Mouse (Mus musculus): Measurements from ENCODE around the gene 4930507D05Rik. TPM values are rescaled to one million over a fixed set of nuclear protein-coding genes. Genes with fewer than 3 reads are reported as not detected.
"Not testable (repeated sequence)": the region's sequence is repeated elsewhere in the genome, so short reads cannot be mapped to it uniquely, and the experiment has no call there.

4930507D05Rik gene
- polyA plus RNA-seq, 2 experiments, result 0.33 to 0.39 TPM

GRCm38 (mm10) chr10:62450280-62450640 lies 971 bp downstream of the 4930507D05Rik start:
- DNase-seq (ENCODE audit: low spot score) (no peak), ATAC-seq (ENCODE audit: low FRiP score, low read depth) (no peak)
- peaks cover 29% of the 10 kb centered on the region for H3K36me3 ChIP-seq (ENCODE audit: control insufficient read depth, insufficient read depth, low read length)
- H3K9me3 ChIP-seq (ENCODE audit: control insufficient read depth, low read length), result no peaks in the 10 kb centered on the region
- H3K9ac ChIP-seq (ENCODE audit: low read depth, low read length, severe bottlenecking), result peak overlapping the region; percentile 96
- peak overlapping the region; percentile 99 for H3K4me3 ChIP-seq (replicated peaks; ENCODE audit: low read length)
- no peaks in the 10 kb centered on the region for H3K27me3 ChIP-seq (ENCODE audit: control insufficient read depth, insufficient read depth, low read length)
- no peak for TF ChIP-seq POLR2A (IDR thresholded peaks at IDR 0.05; ENCODE audit: borderline replicate concordance, extremely low read depth, insufficient read depth, insufficient read length)
- peak overlapping the region; percentile 71 for H3K27ac ChIP-seq (replicated peaks; ENCODE audit: low read depth, low read length)
- peaks cover 9% of the 10 kb centered on the region for H3K4me1 ChIP-seq (ENCODE audit: control insufficient read depth, insufficient read depth, low read length)
- H3K4me2 ChIP-seq (replicated peaks; ENCODE audit: low read depth, low read length, severe bottlenecking), result peak overlapping the region; percentile 73
- 45% methylated on average over 18 of the region's 18 CpGs for WGBS

GRCm38 (mm10) chr10:62452001-62452400 lies 2.7 kb downstream of the 4930507D05Rik start:
- not testable (repeated sequence) for H3K4me1 ChIP-seq (ENCODE audit: control insufficient read depth, insufficient read depth, low read length); H3K9ac ChIP-seq (ENCODE audit: low read depth, low read length, severe bottlenecking); H3K27me3 ChIP-seq (ENCODE audit: control insufficient read depth, insufficient read depth, low read length); DNase-seq (ENCODE audit: low spot score); H3K4me3 ChIP-seq (replicated peaks; ENCODE audit: low read length); H3K9me3 ChIP-seq (ENCODE audit: control insufficient read depth, low read length); H3K27ac ChIP-seq (replicated peaks; ENCODE audit: low read depth, low read length); ATAC-seq (ENCODE audit: low FRiP score, low read depth); H3K4me2 ChIP-seq (replicated peaks; ENCODE audit: low read depth, low read length, severe bottlenecking)
- H3K36me3 ChIP-seq (ENCODE audit: control insufficient read depth, insufficient read depth, low read length), result peaks cover 24% of the 10 kb centered on the region
- WGBS, result 72% methylated on average over 11 of the region's 11 CpGs

- Histone ChIP-seq H3K36me3 (ENCODE audit: control insufficient read depth, insufficient read depth, low read length) (peaks cover 44% of the 10 kb centered on the region), H3K4me1 (ENCODE audit: control insufficient read depth, insufficient read depth, low read length) (no peaks in the 10 kb centered on the region), H3K27ac (replicated peaks; ENCODE audit: low read depth, low read length) (no peak overlapping the region), H3K27me3 (ENCODE audit: control insufficient read depth, insufficient read depth, low read length) (no peaks in the 10 kb centered on the region), H3K4me3 (replicated peaks; ENCODE audit: low read length) (no peak overlapping the region), H3K9ac (ENCODE audit: low read depth, low read length, severe bottlenecking) (no peak overlapping the region), H3K9me3 (ENCODE audit: control insufficient read depth, low read length) (no peaks in the 10 kb centered on the region), H3K4me2 (replicated peaks; ENCODE audit: low read depth, low read length, severe bottlenecking) (no peak overlapping the region)
- no peak for TF ChIP-seq POLR2A (IDR thresholded peaks at IDR 0.05; ENCODE audit: borderline replicate concordance, extremely low read depth, insufficient read depth, insufficient read length)
- DNase-seq (ENCODE audit: low spot score) (no peak), ATAC-seq (ENCODE audit: low FRiP score, low read depth) (no peak)
Observed at GRCm38 (mm10) chr10:62461321-62461720, 12.0 kb downstream of the 4930507D05Rik start.

- WGBS, result 95% methylated on average over 4 of the region's 4 CpGs
- H3K36me3 ChIP-seq (ENCODE audit: control insufficient read depth, insufficient read depth, low read length), result peaks cover 14% of the 10 kb centered on the region
- no peaks in the 10 kb centered on the region for H3K27me3 ChIP-seq (ENCODE audit: control insufficient read depth, insufficient read depth, low read length)
- no peak for TF ChIP-seq POLR2A (IDR thresholded peaks at IDR 0.05; ENCODE audit: borderline replicate concordance, extremely low read depth, insufficient read depth, insufficient read length)
- no peak overlapping the region for H3K27ac ChIP-seq (replicated peaks; ENCODE audit: low read depth, low read length)
- no peak overlapping the region for H3K4me2 ChIP-seq (replicated peaks; ENCODE audit: low read depth, low read length, severe bottlenecking)
- DNase-seq (ENCODE audit: low spot score), result no peak
- no peaks in the 10 kb centered on the region for H3K9me3 ChIP-seq (ENCODE audit: control insufficient read depth, low read length)
- H3K4me1 ChIP-seq (ENCODE audit: control insufficient read depth, insufficient read depth, low read length), result no peaks in the 10 kb centered on the region
- H3K9ac ChIP-seq (ENCODE audit: low read depth, low read length, severe bottlenecking), result no peak overlapping the region
- ATAC-seq (ENCODE audit: low FRiP score, low read depth), result no peak
- no peak overlapping the region for H3K4me3 ChIP-seq (replicated peaks; ENCODE audit: low read length)
Observed at GRCm38 (mm10) chr10:62469736-62470135, 20.4 kb downstream of the 4930507D05Rik start.

- no peak overlapping the region for H3K4me2 ChIP-seq (replicated peaks; ENCODE audit: low read depth, low read length, severe bottlenecking)
- H3K36me3 ChIP-seq (ENCODE audit: control insufficient read depth, insufficient read depth, low read length), result peaks cover 14% of the 10 kb centered on the region
- no peak overlapping the region for H3K4me3 ChIP-seq (replicated peaks; ENCODE audit: low read length)
- no peak for TF ChIP-seq POLR2A (IDR thresholded peaks at IDR 0.05; ENCODE audit: borderline replicate concordance, extremely low read depth, insufficient read depth, insufficient read length)
- ATAC-seq (ENCODE audit: low FRiP score, low read depth), result no peak
- no peaks in the 10 kb centered on the region for H3K9me3 ChIP-seq (ENCODE audit: control insufficient read depth, low read length)
- no peak overlapping the region for H3K27ac ChIP-seq (replicated peaks; ENCODE audit: low read depth, low read length)
- no peaks in the 10 kb centered on the region for H3K4me1 ChIP-seq (ENCODE audit: control insufficient read depth, insufficient read depth, low read length)
- DNase-seq (ENCODE audit: low spot score), result no peak
- H3K9ac ChIP-seq (ENCODE audit: low read depth, low read length, severe bottlenecking), result no peak overlapping the region
- no peaks in the 10 kb centered on the region for H3K27me3 ChIP-seq (ENCODE audit: control insufficient read depth, insufficient read depth, low read length)
- 53% methylated on average over 5 of the region's 5 CpGs for WGBS
Observed at GRCm38 (mm10) chr10:62471105-62471504, 21.8 kb downstream of the 4930507D05Rik start.

- WGBS, result 92% methylated on average over 10 of the region's 10 CpGs
- Histone ChIP-seq H3K36me3 (ENCODE audit: control insufficient read depth, insufficient read depth, low read length) (peaks cover 15% of the 10 kb centered on the region), H3K9me3 (ENCODE audit: control insufficient read depth, low read length) (no peaks in the 10 kb centered on the region), H3K4me2 (replicated peaks; ENCODE audit: low read depth, low read length, severe bottlenecking) (no peak overlapping the region), H3K27ac (replicated peaks; ENCODE audit: low read depth, low read length) (no peak overlapping the region), H3K9ac (ENCODE audit: low read depth, low read length, severe bottlenecking) (no peak overlapping the region), H3K4me3 (replicated peaks; ENCODE audit: low read length) (no peak overlapping the region), H3K4me1 (ENCODE audit: control insufficient read depth, insufficient read depth, low read length) (no peaks in the 10 kb centered on the region), H3K27me3 (ENCODE audit: control insufficient read depth, insufficient read depth, low read length) (no peaks in the 10 kb centered on the region)
- TF ChIP-seq POLR2A (IDR thresholded peaks at IDR 0.05; ENCODE audit: borderline replicate concordance, extremely low read depth, insufficient read depth, insufficient read length), result no peak
- DNase-seq (ENCODE audit: low spot score) (no peak), ATAC-seq (ENCODE audit: low FRiP score, low read depth) (no peak)
Observed at GRCm38 (mm10) chr10:62474944-62475343, 25.7 kb downstream of the 4930507D05Rik start.
